Mouse (Mus musculus) ES-E14 (cell line): ENCODE data around the gene Xrcc1. TPM values are rescaled to one million over a fixed set of nuclear protein-coding genes. Genes with fewer than 3 reads are reported as not detected.

Experiments used
- DNase-seq: peaks from one replicate; pipeline ENCODE4 v3.0.0-alpha.2; 2013; ENCODE audit warnings: low read depth, low spot score
- H3K27ac ChIP-seq: 2 replicates; pipeline ENCODE4 v1.5.1; 2012; ENCODE audit warnings: low read depth, mild to moderate bottlenecking, low read length, moderate library complexity, mixed read lengths; ENCODE audit not compliant: poor library complexity, insufficient read depth, severe bottlenecking
- H3K36me3 ChIP-seq: 2 replicates; pipeline ENCODE4 v1.6.1; 2012; ENCODE audit warnings: mild to moderate bottlenecking, low read length, moderate library complexity, mixed read lengths; ENCODE audit not compliant: control insufficient read depth, poor library complexity, insufficient read depth, severe bottlenecking
- H3K4me1 ChIP-seq, 2 experiments: fragments of 150-350 bp in 1 of 2; sonication (generic) in 1 of 2; 2 replicates each; pipeline ENCODE4 v1.6.1; 2012; ENCODE audit warnings: low read length in 2 of 2, mild to moderate bottlenecking in 1 of 2, mixed read lengths in 1 of 2; ENCODE audit not compliant: control insufficient read depth in 2 of 2, insufficient read depth in 2 of 2, poor library complexity in 1 of 2
- H3K4me3 ChIP-seq, 2 experiments: fragments of 150-350 bp in 1 of 2; sonication (generic) in 1 of 2; 2 replicates each; pipeline ENCODE4 v1.5.1; 2012; ENCODE audit warnings: low read length in 2 of 2, low read depth in 1 of 2, mild to moderate bottlenecking in 1 of 2, mixed read lengths in 1 of 2; ENCODE audit not compliant: insufficient read depth in 1 of 2, poor library complexity in 1 of 2, severe bottlenecking in 1 of 2
- H3K9ac ChIP-seq: 2 replicates; pipeline ENCODE4 v1.6.1; 2012; ENCODE audit warnings: low read depth, mild to moderate bottlenecking, low read length, mixed read lengths; ENCODE audit not compliant: poor library complexity, insufficient read depth, severe bottlenecking
- H3K9me3 ChIP-seq: fragments of 150-350 bp; sonication (generic); 2 replicates; pipeline ENCODE4 v1.6.1; 2012; ENCODE audit warnings: low read depth, mild to moderate bottlenecking, low read length; ENCODE audit not compliant: control insufficient read depth, insufficient read depth
- CHD2 ChIP-seq: IDR thresholded peaks from 2 replicates; pipeline ENCODE4 v1.6.1; 2014; ENCODE audit warnings: mild to moderate bottlenecking, low read depth, low read length, inconsistent platforms
- HCFC1 ChIP-seq: IDR thresholded peaks from 2 replicates; pipeline ENCODE4 v1.6.1; 2012; ENCODE audit warnings: low read length, inconsistent platforms, borderline replicate concordance; ENCODE audit not compliant: insufficient read depth
- MAFK ChIP-seq: IDR thresholded peaks from 2 replicates; pipeline ENCODE4 v1.6.1; 2014; ENCODE audit warnings: mild to moderate bottlenecking, low read depth, low read length, inconsistent platforms; ENCODE audit not compliant: insufficient read depth
- ZC3H11A ChIP-seq: IDR thresholded peaks from 2 replicates; pipeline ENCODE4 v1.6.1; 2012; ENCODE audit warnings: low read depth, mild to moderate bottlenecking, inconsistent platforms, low read length, borderline replicate concordance
- ZNF384 ChIP-seq: IDR thresholded peaks from 2 replicates; pipeline ENCODE4 v1.6.1; 2012; ENCODE audit warnings: low read depth, low read length, inconsistent platforms
- in situ Hi-C, 2 experiments: fragments of 600-800 bp; cut with MboI; formaldehyde crosslinking; loops; one replicate each; pipeline ENCODE4 v1.15.1; 2025; ENCODE audit warnings: low sequenced_read_pairs in 2 of 2, inconsistent platforms in 1 of 2; ENCODE audit not compliant: unreplicated experiment in 2 of 2
- total RNA-seq: library from RNA; depleted of rRNA; stranded (reverse); fragments of 300-350 nt; gene quantifications from 2 replicates; pipeline ENCODE4 v1.2.3, GENCODE M21; 2012

Gene Xrcc1
- total RNA-seq, 1 experiment, result 69.7 TPM

- Histone ChIP-seq H3K36me3 (peaks cover 43% of the 10 kb centered on the region), H3K9ac (no peak overlapping the region), H3K4me1 (peaks cover 0 to 12% of the 10 kb centered on the region in 2 experiments; a peak in 1 of 4 replicates), H3K27ac (no peak overlapping the region), H3K9me3 (no peaks in the 10 kb centered on the region), H3K4me3 (no peak overlapping the region)
- TF ChIP-seq CHD2 (no peak), ZNF384 (no peak), ZC3H11A (no peak), MAFK (no peak), HCFC1 (no peak)
- in situ Hi-C loops, result no loop called here
- DNase-seq, result no peak
Observed at GRCm38 (mm10) chr7:24566206-24566605, 20.1 kb downstream of the Xrcc1 start.

GRCm38 (mm10) chr7:24568512-24568911 is 22.4 kb downstream of the Xrcc1 start:
- H3K36me3 ChIP-seq, result peaks cover 55% of the 10 kb centered on the region
- in situ Hi-C loops, result no loop called here
- H3K9me3 ChIP-seq, result no peaks in the 10 kb centered on the region

GRCm38 (mm10) chr7:24571071-24571470 is 25.0 kb downstream of the Xrcc1 start:
- Histone ChIP-seq H3K4me3 (no peak overlapping the region), H3K36me3 (peaks cover 44% of the 10 kb centered on the region), H3K9me3 (no peaks in the 10 kb centered on the region), H3K9ac (no peak overlapping the region), H3K27ac (no peak overlapping the region; the same call in 1 of the 2 replicates), H3K4me1 (peaks cover 0 to 2% of the 10 kb centered on the region in 2 experiments; a peak in 1 of 4 replicates)
- no peak for DNase-seq
- in situ Hi-C loops, result no loop called here
- no peak for TF ChIP-seq CHD2
- no peak for TF ChIP-seq ZNF384
- no peak for TF ChIP-seq ZC3H11A
- TF ChIP-seq MAFK, result no peak
- TF ChIP-seq HCFC1, result no peak

More at GRCm38 (mm10) chr7:24568512-24568911, 22.4 kb downstream of the Xrcc1 start:
- TF ChIP-seq ZNF384 (no peak), ZC3H11A (no peak), HCFC1 (no peak), CHD2 (no peak), MAFK (no peak)
- H3K4me3 ChIP-seq, result no peak overlapping the region
- DNase-seq, result no peak
- H3K9ac ChIP-seq, result no peak overlapping the region
- H3K27ac ChIP-seq, result no peak overlapping the region
- peaks cover 0 to 5% of the 10 kb centered on the region in 2 experiments; a peak in 1 of 4 replicates for H3K4me1 ChIP-seq

- Histone ChIP-seq H3K9ac (no peak overlapping the region), H3K36me3 (peaks cover 31% of the 10 kb centered on the region), H3K27ac (no peak overlapping the region), H3K4me1 (peaks cover 0 to 2% of the 10 kb centered on the region in 2 experiments; a peak in 1 of 4 replicates), H3K9me3 (no peaks in the 10 kb centered on the region), H3K4me3 (no peak overlapping the region)
- no peak for DNase-seq
- in situ Hi-C loops, result no loop called here
- TF ChIP-seq ZC3H11A (no peak), MAFK (no peak), ZNF384 (no peak), CHD2 (no peak), HCFC1 (no peak)
Observed at GRCm38 (mm10) chr7:24572455-24572854, 26.4 kb downstream of the Xrcc1 start.

- no peaks in the 10 kb centered on the region for H3K9me3 ChIP-seq
- H3K9ac ChIP-seq, result no peak overlapping the region
- no peak overlapping the region for H3K27ac ChIP-seq
- H3K36me3 ChIP-seq, result peaks cover 20% of the 10 kb centered on the region; the same call in 1 of the 2 replicates
- TF ChIP-seq ZNF384, result no peak
- no peak for TF ChIP-seq MAFK
- TF ChIP-seq HCFC1, result no peak
- TF ChIP-seq CHD2, result no peak
- TF ChIP-seq ZC3H11A, result no peak
- no peak overlapping the region for H3K4me3 ChIP-seq
- H3K4me1 ChIP-seq, result peaks cover 0 to 2% of the 10 kb centered on the region in 2 experiments; a peak in 1 of 4 replicates
- DNase-seq, result no peak
- in situ Hi-C loops, result no loop called here
Observed at GRCm38 (mm10) chr7:24574224-24574796, 28.2 kb downstream of the Xrcc1 start.
